Mouse (Mus musculus): ENCODE results near the gene 2810021J22Rik.

2810021J22Rik gene

DNA sequence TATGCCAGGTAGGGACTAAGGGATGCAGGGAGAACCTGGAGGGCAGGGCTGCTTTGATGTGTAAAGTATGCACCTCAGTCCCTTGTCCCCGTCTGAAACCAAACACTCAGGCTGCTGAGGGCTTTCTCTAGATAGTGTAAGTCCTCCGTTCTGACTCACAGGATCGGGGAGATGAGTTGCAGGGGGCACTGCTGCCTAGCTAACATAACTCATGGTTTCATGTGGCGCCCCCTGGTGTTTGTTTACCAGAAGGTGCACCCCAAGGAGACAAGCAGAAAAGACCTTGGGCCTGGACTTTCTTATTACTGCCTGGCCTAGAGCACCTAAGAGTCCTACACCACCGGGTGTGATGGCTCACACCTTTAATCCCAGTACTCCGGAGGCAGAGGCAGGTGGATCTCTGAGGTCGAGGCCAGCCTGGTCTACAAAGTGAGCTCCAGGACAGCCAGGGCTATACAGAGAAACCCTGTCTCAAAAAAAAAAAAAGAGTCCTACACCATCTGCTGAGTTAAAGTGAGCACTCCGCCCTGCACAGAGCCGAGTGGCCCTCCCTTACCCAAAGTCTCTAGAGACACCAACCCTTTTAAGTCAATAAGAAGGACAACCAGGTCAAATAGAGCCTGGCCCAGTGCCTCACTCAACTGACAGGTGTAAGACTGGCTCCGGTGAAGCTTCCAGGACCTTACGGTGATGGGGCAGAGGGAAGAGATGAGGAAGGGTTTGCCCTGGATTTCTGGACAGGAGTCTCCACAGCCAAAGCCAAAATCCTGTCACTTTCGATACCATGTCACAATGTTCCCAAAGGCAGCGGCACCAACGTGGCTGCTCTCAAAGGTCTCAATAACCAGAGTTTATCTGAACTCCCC, 50.1 kb downstream of the 2810021J22Rik start:
- DNase-seq (ENCODE audit: low spot score in 2 of 2) = no peak

DNA sequence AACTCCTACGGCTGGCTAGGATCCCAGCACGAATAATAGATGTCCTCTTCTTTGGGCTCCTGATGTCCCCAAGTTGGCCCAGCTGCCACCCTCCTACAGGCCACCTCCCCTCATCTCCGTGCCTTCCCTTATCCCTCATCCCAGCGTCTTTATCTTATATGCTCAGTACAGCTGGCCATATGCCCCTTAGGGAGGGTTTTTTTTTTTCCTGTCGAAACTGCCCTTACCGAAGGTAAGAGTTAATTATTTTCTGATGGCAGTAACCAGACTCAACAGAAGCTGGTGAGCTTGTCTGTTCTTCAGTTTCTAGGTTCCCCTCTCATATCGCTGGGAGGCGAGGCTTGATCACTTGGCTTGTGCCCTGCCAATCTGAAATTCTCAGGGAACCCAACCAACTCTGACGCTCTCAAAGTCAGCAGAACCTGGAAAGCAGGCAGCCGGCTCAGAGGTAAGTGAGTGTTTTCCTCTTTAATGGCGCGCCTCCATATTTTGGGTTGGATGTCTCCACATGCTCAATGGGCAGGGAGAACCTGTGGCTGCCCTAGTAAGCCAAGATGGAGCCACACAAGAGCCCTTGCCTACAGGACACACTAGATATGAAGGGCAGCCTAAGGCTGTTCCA, 50.8 kb downstream of the 2810021J22Rik start, which contains the start of gene Btnl10:
Gene Btnl10 (plus strand): TSS at position 164 of the 622 bp plus-strand sequence.
- no peak for DNase-seq (ENCODE audit: low spot score in 2 of 2)

DNA sequence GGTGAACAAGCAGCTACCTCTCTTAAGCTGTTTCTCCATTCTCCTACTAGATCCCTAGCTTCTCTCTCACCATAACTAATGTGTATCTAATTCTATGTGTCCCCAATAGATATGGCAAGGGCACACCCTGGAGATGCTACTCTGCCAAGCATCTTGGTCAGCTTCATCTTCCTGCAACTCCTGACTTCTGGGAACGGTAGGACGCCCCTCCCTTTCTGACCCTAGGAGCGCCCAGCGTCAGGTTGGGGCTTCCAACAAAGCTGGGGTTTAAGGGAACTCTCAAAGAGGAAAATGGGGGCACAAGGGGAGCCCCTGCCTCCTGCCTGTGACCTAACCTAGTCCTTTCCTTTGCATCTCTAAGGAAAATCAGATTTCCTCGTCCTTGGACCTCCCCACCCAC, 51.7 kb downstream of the 2810021J22Rik start:
- DNase-seq (ENCODE audit: low spot score in 2 of 2) = no peak

DNA sequence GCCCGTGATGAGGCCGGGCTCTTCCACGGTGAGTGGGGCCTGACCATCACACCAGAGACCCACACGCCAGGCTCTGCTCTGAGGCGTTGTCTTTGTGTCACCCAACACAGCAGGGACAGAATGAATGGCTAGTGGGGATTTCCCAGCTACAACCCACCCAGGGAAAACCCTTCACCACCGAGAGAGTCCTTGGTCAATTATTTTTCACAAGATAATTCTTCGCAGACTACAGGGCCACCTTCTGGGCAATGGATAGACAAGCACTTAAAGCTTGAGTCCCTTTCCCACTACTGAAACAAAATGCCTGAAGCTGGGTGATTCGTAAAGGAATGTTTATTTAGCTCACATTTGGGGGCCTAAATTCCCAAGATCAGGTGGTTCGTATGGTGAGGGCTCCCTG, 55.4 kb downstream of the 2810021J22Rik start:
- no peak for DNase-seq (ENCODE audit: low spot score in 2 of 2)

DNA sequence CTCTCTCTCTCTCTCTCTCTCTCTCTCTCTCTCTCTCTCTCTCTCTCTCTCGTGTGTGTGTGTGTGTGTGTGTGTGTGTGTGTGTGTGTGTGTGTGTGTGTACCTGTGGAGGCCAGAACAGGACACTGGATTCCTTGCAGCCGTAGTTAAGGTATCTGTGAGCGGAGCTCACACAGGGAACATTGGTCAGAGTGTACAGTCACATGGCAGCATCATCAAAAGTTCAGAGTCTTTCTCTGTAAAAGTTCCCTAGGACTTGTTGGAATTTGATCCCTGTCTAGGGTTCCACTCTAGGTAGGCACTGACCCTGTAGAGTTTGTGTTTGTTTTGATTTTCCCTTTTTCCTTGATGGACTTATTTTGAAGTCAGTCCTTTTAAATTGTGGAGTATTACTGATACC, 59.6 kb downstream of the 2810021J22Rik start:
- no peak for DNase-seq (ENCODE audit: low spot score in 2 of 2)

DNA sequence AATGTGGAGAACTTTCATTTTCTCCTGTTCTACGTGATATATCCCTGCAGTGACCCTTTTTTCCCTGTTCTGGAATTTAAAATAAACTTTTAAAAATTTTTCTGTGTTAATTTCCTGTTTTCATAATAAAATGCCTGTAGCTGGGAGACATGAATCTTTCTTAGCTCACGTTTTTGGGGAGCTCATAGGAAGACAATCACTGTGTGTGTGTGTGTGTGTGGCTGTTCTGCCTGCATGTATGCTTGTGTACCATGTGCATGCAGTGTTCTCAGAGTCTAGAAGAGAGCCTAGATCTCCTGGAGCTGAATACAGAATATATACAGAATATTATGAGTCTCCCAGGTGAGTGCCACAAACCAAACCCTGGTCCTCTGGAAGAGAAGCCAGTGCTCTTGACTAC, 60.0 kb downstream of the 2810021J22Rik start:
- no peak for DNase-seq (ENCODE audit: low spot score in 2 of 2)

DNA sequence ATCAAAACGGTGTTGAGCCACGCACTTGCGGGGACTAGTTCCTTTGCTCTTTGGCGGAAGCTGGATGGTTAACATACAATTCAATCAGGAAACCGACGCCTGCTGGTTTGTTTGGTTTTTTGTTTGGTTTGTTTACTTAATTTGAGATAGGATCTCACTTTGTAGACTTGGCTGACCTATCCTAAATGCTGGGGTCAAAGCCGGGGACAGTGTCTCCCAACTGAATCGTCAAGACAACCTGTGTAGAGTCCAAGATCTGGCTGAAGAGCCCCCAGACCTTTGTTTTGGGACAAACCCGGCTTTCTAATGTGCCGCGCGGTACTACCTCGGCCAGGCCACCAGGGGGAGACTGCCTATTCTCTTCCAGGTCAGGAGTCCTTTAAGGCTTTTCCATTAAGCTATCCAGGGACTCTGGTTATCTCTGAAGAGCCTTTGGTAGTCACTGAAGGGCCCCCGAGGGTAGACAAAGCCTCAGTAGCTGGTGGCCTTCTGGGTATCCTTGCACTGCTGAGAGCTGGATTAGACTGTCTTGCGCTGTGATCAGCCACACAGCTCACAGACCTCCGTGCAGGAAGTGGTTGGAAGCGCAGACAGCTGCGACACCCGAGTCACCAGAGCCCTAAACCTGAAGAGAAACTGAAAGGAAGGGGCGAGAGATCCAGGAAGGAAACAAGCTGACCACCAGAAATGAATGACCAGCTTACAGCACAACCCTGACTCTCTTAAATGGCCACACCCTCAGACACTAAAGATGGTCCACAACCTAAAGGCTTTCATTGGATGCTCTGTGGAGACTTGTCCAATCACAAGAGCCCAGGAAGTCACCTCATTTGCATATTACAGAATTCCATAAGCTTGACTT, 61.0 kb downstream of the 2810021J22Rik start:
- no peak for DNase-seq (ENCODE audit: low spot score in 2 of 2)

DNA sequence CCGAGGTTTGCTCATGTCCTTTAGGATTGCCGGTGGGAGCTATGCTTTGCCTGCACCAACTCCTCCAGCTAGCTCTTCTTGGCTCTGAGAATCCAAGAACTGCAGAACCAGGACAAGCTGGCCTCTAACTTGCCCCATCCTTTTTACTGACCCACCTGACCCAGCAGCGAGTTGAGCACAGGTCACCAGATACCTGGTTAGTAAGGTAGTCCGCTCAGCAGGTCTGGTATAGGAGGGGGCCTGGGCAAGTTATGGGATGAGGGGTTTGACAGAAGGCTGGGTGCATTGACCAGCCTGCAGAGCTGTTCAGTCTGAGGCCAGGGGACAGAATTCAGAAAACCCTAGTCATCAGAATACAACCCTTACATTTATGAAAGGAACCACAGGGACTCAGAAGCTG, 62.0 kb downstream of the 2810021J22Rik start:
- DNase-seq (ENCODE audit: low spot score in 2 of 2) = no peak

DNA sequence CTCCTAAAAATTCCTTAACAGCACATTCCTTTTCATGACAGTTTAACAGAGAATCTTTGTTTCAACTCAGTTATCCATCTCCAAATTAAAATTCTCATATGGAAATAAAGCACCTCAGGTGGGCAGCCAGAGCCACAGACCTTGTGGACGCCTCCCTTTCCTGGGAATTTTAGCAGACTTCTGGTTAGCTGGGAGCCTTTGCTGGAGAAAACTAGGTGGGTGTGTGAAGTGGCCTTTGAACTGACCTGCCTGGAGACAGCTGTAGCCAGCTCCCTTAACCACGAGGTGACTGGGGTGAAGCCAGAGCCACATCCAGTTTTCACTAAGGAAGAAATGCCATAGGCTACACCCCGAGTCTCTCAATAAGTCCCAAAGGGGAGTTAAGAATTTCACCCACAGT, 62.6 kb downstream of the 2810021J22Rik start:
- DNase-seq (ENCODE audit: low spot score in 2 of 2) = no peak

DNA sequence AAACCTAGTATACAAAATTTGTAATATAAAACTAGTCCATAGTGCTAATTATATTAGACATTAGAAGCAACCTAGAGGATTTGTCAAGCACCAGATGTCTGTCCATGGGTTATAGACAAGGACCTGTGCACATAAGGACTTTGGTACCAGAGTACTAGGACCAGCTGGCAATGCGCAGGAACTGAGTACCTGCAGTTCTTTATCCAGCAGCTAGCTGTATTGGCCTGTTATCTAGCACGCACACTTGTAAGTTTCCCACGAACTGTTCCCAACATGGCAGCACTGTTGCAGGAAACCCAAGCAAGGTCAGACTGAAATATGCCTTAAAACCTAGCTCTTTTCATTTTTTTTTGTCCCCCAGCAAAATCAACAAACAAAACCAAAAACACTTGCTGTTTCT, 63.2 kb downstream of the 2810021J22Rik start:
- DNase-seq (ENCODE audit: low spot score in 2 of 2) = no peak

DNA sequence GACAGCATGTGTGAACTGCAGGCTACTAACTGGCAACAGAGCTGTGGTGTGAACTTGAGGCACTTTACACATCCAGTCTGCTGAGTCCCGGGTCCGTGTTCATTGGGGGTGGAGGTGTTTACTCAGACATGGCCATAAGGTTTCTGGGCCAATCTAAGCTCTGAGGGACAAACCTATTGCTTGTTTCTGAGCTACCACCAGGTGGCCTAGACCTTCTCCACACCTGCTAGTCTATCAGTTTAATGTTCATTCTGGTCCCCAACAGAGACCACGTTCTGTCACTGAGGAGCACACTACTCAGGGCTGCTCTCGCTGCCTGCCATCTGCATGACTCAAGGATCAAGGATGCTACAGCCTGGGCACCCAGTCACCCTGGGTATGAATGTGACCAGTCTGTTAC, 64.6 kb downstream of the 2810021J22Rik start:
- DNase-seq (ENCODE audit: low spot score in 2 of 2) = no peak

Measured in urinary bladder, postnatal 4 days (tissue).